Mouse (Mus musculus) heart, adult 18-20 months (tissue): ENCODE results near the gene Fbxl14. TPM values are rescaled to one million over a fixed set of nuclear protein-coding genes. Genes with fewer than 3 reads are reported as not detected.
A peak's percentile ranks its signal among the peaks of the same experiment; 100 is the strongest.

Experiments used
- DNase-seq, 2 experiments: peaks; one replicate each; pipeline ENCODE4 v3.0.0; 2021 to 2022; ENCODE audit warnings: mixed read lengths in 1 of 2
- total RNA-seq, 2 experiments: library from RNA; stranded (reverse); gene quantifications; 2 replicates each; pipeline ENCODE4 v1.2.3; 2021

The Fbxl14 gene
- total RNA-seq, 2 experiments from 2014 or later = 15.0 to 15.6 TPM

- no peak for DNase-seq
Measured at GRCm38 (mm10) chr6:119467785-119468059, 11.7 kb upstream of the Fbxl14 start.

GRCm38 (mm10) chr6:119470777-119471176, 8.7 kb upstream of the Fbxl14 start:
- no peak for DNase-seq

GRCm38 (mm10) chr6:119472135-119472534, 7.3 kb upstream of the Fbxl14 start:
- peak; percentile 65 to 81 for DNase-seq

- DNase-seq = no peak
Measured at GRCm38 (mm10) chr6:119472705-119473104, 6.8 kb upstream of the Fbxl14 start.

GRCm38 (mm10) chr6:119473446-119473845, 6.0 kb upstream of the Fbxl14 start:
- DNase-seq = no peak

- DNase-seq = no peak
Measured at GRCm38 (mm10) chr6:119473992-119474391, 5.5 kb upstream of the Fbxl14 start.

- no peak for DNase-seq
Measured at GRCm38 (mm10) chr6:119475988-119476387, 3.5 kb upstream of the Fbxl14 start.

- no peak for DNase-seq
Measured at GRCm38 (mm10) chr6:119477686-119478310, 1.7 kb upstream of the Fbxl14 start.

- DNase-seq = peak; percentile 87 to 88
Measured at GRCm38 (mm10) chr6:119478560-119479342, 717 bp upstream of the Fbxl14 start.

- DNase-seq = peak; percentile 45 to 66
Measured at GRCm38 (mm10) chr6:119479876-119480705, 623 bp downstream of the Fbxl14 start.

- DNase-seq = peak; percentile 23 to 45
Measured at GRCm38 (mm10) chr6:119480706-119481331, 1.4 kb downstream of the Fbxl14 start.

- DNase-seq = peak in 1 of 2 experiments; percentile 33
Measured at GRCm38 (mm10) chr6:119481741-119482390, 2.4 kb downstream of the Fbxl14 start.

- DNase-seq = peak; percentile 63 to 70
Measured at GRCm38 (mm10) chr6:119482958-119483600, 3.6 kb downstream of the Fbxl14 start.

GRCm38 (mm10) chr6:119485486-119485885, 6.0 kb downstream of the Fbxl14 start:
- DNase-seq = no peak

GRCm38 (mm10) chr6:119486381-119487084, 7.1 kb downstream of the Fbxl14 start:
- DNase-seq = no peak

GRCm38 (mm10) chr6:119487085-119487458, 7.6 kb downstream of the Fbxl14 start:
- no peak for DNase-seq

- DNase-seq = no peak
Measured at GRCm38 (mm10) chr6:119487619-119488018, 8.2 kb downstream of the Fbxl14 start.

- peak in 1 of 2 experiments; percentile 73 for DNase-seq
Measured at GRCm38 (mm10) chr6:119489765-119490164, 10.3 kb downstream of the Fbxl14 start.

GRCm38 (mm10) chr6:119490549-119490948, 11.1 kb downstream of the Fbxl14 start:
- DNase-seq = no peak

GRCm38 (mm10) chr6:119491006-119491405, 11.5 kb downstream of the Fbxl14 start:
- no peak for DNase-seq
